Mouse (Mus musculus) left cerebral cortex, adult 18-20 months (tissue): ENCODE data around the gene Gm11492. TPM values are rescaled to one million over a fixed set of nuclear protein-coding genes. Genes with fewer than 3 reads are reported as not detected.

ENCODE experiments used
- DNase-seq, 2 experiments: peaks; one replicate each; pipeline ENCODE4 v3.0.0; 2021 to 2022; ENCODE audit warnings: low spot score in 2 of 2, mixed read lengths in 1 of 2
- total RNA-seq, 2 experiments: library from RNA; stranded (reverse); gene quantifications; 2 replicates each; pipeline ENCODE4 v1.2.3; 2021

Gene Gm11492
- total RNA-seq, 2 experiments from 2014 or later: 0.21 TPM; not detected in 1

- no peak for DNase-seq
Measured at GRCm38 (mm10) chr11:87578963-87579601, 12.6 kb downstream of the Gm11492 start.

- DNase-seq: no peak
Measured at GRCm38 (mm10) chr11:87579713-87580112, 13.3 kb downstream of the Gm11492 start.

- no peak for DNase-seq
Measured at GRCm38 (mm10) chr11:87580543-87581085, 14.2 kb downstream of the Gm11492 start.

GRCm38 (mm10) chr11:87581161-87581865, 14.9 kb downstream of the Gm11492 start:
- DNase-seq: no peak

GRCm38 (mm10) chr11:87581933-87582710, 15.7 kb downstream of the Gm11492 start:
- peak; percentile 50 to 68 for DNase-seq

GRCm38 (mm10) chr11:87583291-87584034, 17.0 kb downstream of the Gm11492 start:
- no peak for DNase-seq

GRCm38 (mm10) chr11:87584711-87585505, 18.5 kb downstream of the Gm11492 start:
- DNase-seq: no peak

GRCm38 (mm10) chr11:87587211-87587874, 20.9 kb downstream of the Gm11492 start:
- no peak for DNase-seq

GRCm38 (mm10) chr11:87589605-87590004, 23.2 kb downstream of the Gm11492 start:
- no peak for DNase-seq

- DNase-seq: no peak
Measured at GRCm38 (mm10) chr11:87590841-87591525, 24.5 kb downstream of the Gm11492 start.

GRCm38 (mm10) chr11:87591526-87592353, 25.3 kb downstream of the Gm11492 start, which contains the start of gene Mtmr4:
Gene Mtmr4 (plus strand): TSS chr11:87592162.
- peak; percentile 98 to 100 for DNase-seq

GRCm38 (mm10) chr11:87592354-87592695, 25.9 kb downstream of the Gm11492 start:
- no peak for DNase-seq

GRCm38 (mm10) chr11:87592713-87593598, 26.5 kb downstream of the Gm11492 start:
- DNase-seq: no peak

- peak; percentile 80 to 89 for DNase-seq
Measured at GRCm38 (mm10) chr11:87595327-87595841, 28.9 kb downstream of the Gm11492 start.

- DNase-seq: peak in 1 of 2 experiments; percentile 51
Measured at GRCm38 (mm10) chr11:87595976-87596375, 29.5 kb downstream of the Gm11492 start.

- DNase-seq: no peak
Measured at GRCm38 (mm10) chr11:87596492-87596891, 30.0 kb downstream of the Gm11492 start.

GRCm38 (mm10) chr11:87597061-87597460, 30.6 kb downstream of the Gm11492 start:
- no peak for DNase-seq
